Mouse (Mus musculus) ZHBTc4 (cell line): ENCODE measurements around the gene Fam83f.
A peak's percentile ranks its signal among the peaks of the same experiment; 100 is the strongest.
"Not testable (repeated sequence)": the region's sequence is repeated elsewhere in the genome, so short reads cannot be mapped to it uniquely, and the experiment has no call there.

ENCODE experiments used
- DNase-seq: peaks from one replicate; pipeline ENCODE4 v3.0.0-alpha.2; 2011; ENCODE audit warnings: low read depth, low spot score

Gene Fam83f

GRCm38 (mm10) chr15:80705828-80706549, 34.3 kb downstream of the Fam83f start:
- DNase-seq: peak; percentile 90

GRCm38 (mm10) chr15:80706596-80706995, 34.9 kb downstream of the Fam83f start:
- DNase-seq: no peak

GRCm38 (mm10) chr15:80707088-80707487, 35.4 kb downstream of the Fam83f start:
- DNase-seq: no peak

- DNase-seq: no peak
Observed at GRCm38 (mm10) chr15:80709593-80709992, 37.9 kb downstream of the Fam83f start.

- DNase-seq: no peak
Observed at GRCm38 (mm10) chr15:80710257-80710607, 38.6 kb downstream of the Fam83f start.

GRCm38 (mm10) chr15:80710608-80711363, 39.1 kb downstream of the Fam83f start, which contains the start of gene Tnrc6b:
TSS of gene Tnrc6b (plus strand) at chr15:80711313.
- peak; percentile 100 for DNase-seq

GRCm38 (mm10) chr15:80711401-80712151, 39.9 kb downstream of the Fam83f start:
- DNase-seq: peak; percentile 78

- no peak for DNase-seq
Observed at GRCm38 (mm10) chr15:80714299-80714698, 42.7 kb downstream of the Fam83f start.

GRCm38 (mm10) chr15:80716631-80717135, 45.0 kb downstream of the Fam83f start:
- DNase-seq: no peak

GRCm38 (mm10) chr15:80717431-80717830, 45.8 kb downstream of the Fam83f start:
- no peak for DNase-seq

- no peak for DNase-seq
Observed at GRCm38 (mm10) chr15:80720249-80720648, 48.6 kb downstream of the Fam83f start.

- no peak for DNase-seq
Observed at GRCm38 (mm10) chr15:80721861-80722260, 50.2 kb downstream of the Fam83f start.

GRCm38 (mm10) chr15:80722366-80722765, 50.7 kb downstream of the Fam83f start:
- DNase-seq: no peak

- peak; percentile 78 for DNase-seq
Observed at GRCm38 (mm10) chr15:80729477-80729876, 57.8 kb downstream of the Fam83f start.

GRCm38 (mm10) chr15:80731043-80731442, 59.4 kb downstream of the Fam83f start:
- DNase-seq: no peak

- no peak for DNase-seq
Observed at GRCm38 (mm10) chr15:80731511-80731910, 59.9 kb downstream of the Fam83f start.

- DNase-seq: peak; percentile 36
Observed at GRCm38 (mm10) chr15:80732266-80733030, 60.8 kb downstream of the Fam83f start.

GRCm38 (mm10) chr15:80735300-80735699, 63.7 kb downstream of the Fam83f start:
- no peak for DNase-seq

- not testable (repeated sequence) for DNase-seq
Observed at GRCm38 (mm10) chr15:80735708-80736107, 64.1 kb downstream of the Fam83f start.

GRCm38 (mm10) chr15:80736553-80736952, 64.9 kb downstream of the Fam83f start:
- no peak for DNase-seq

GRCm38 (mm10) chr15:80738244-80738643, 66.6 kb downstream of the Fam83f start:
- DNase-seq: no peak
